Mouse (Mus musculus) frontal cortex, postnatal 10 days (tissue): ENCODE results near the gene Mtmr11.

Experiments used
- DNase-seq, 2 experiments: peaks; one replicate each; pipeline ENCODE4 v3.0.0; 2022; ENCODE audit warnings: low spot score in 2 of 2, mixed read lengths in 1 of 2

Gene Mtmr11

GRCm38 (mm10) chr3:96161869-96162840, at the start of gene Mtmr11:
Mtmr11 (plus strand) TSS chr3:96162004.
- no peak for DNase-seq

- no peak for DNase-seq
Measured at GRCm38 (mm10) chr3:96113251-96113650, 48.6 kb upstream of the Mtmr11 start.

GRCm38 (mm10) chr3:96118142-96118541, 43.7 kb upstream of the Mtmr11 start:
- no peak for DNase-seq

GRCm38 (mm10) chr3:96118702-96119101, 43.1 kb upstream of the Mtmr11 start:
- no peak for DNase-seq

GRCm38 (mm10) chr3:96124235-96124634, 37.6 kb upstream of the Mtmr11 start:
- no peak for DNase-seq

GRCm38 (mm10) chr3:96128128-96128527, 33.7 kb upstream of the Mtmr11 start:
- DNase-seq: no peak

GRCm38 (mm10) chr3:96132478-96132877, 29.3 kb upstream of the Mtmr11 start:
- DNase-seq: no peak

- DNase-seq: no peak
Measured at GRCm38 (mm10) chr3:96133327-96133905, 28.4 kb upstream of the Mtmr11 start.

- no peak for DNase-seq
Measured at GRCm38 (mm10) chr3:96135011-96135410, 26.8 kb upstream of the Mtmr11 start.

- no peak for DNase-seq
Measured at GRCm38 (mm10) chr3:96147950-96148349, 13.9 kb upstream of the Mtmr11 start.

GRCm38 (mm10) chr3:96151836-96152235, 10.0 kb upstream of the Mtmr11 start:
- no peak for DNase-seq

GRCm38 (mm10) chr3:96152611-96153010, 9.2 kb upstream of the Mtmr11 start:
- no peak for DNase-seq

- no peak for DNase-seq
Measured at GRCm38 (mm10) chr3:96155501-96155900, 6.3 kb upstream of the Mtmr11 start.

GRCm38 (mm10) chr3:96159820-96160219, 2.0 kb upstream of the Mtmr11 start:
- DNase-seq: no peak

- DNase-seq: no peak
Measured at GRCm38 (mm10) chr3:96160222-96160802, 1.5 kb upstream of the Mtmr11 start.

GRCm38 (mm10) chr3:96160803-96161516, 844 bp upstream of the Mtmr11 start:
- DNase-seq: no peak

GRCm38 (mm10) chr3:96163040-96163439, 1.2 kb downstream of the Mtmr11 start:
- DNase-seq: no peak

GRCm38 (mm10) chr3:96168466-96169158, 6.8 kb downstream of the Mtmr11 start:
- DNase-seq: no peak

- no peak for DNase-seq
Measured at GRCm38 (mm10) chr3:96170276-96170675, 8.5 kb downstream of the Mtmr11 start.

- no peak for DNase-seq
Measured at GRCm38 (mm10) chr3:96170976-96171545, 9.3 kb downstream of the Mtmr11 start.

- no peak for DNase-seq
Measured at GRCm38 (mm10) chr3:96171583-96172196, 9.9 kb downstream of the Mtmr11 start.
